Mouse (Mus musculus): ENCODE data around the gene Wrap73.

- TF ChIP-seq ZC3H11A (IDR thresholded peaks at IDR 0.05; ENCODE audit: borderline replicate concordance, low read depth, low read length) = no peak
- no peak for TF ChIP-seq HCFC1 (IDR thresholded peaks at IDR 0.05; ENCODE audit: borderline replicate concordance, insufficient read depth, low read length)
- TF ChIP-seq MAFK (IDR thresholded peaks at IDR 0.05; ENCODE audit: insufficient read depth, low read depth, low read length) = no peak
- TF ChIP-seq ZNF384 (IDR thresholded peaks at IDR 0.05; ENCODE audit: low read depth, low read length) = no peak
These were observed 35.1 kb downstream of the Wrap73 start for GRCm38 (mm10) chr4:154177257-154177656.

Measured in ES-E14 (cell line).